Mouse (Mus musculus) gastrocnemius, postnatal 10 days (tissue): Measurements from ENCODE around the gene Morn1. TPM values are rescaled to one million over a fixed set of nuclear protein-coding genes. Genes with fewer than 3 reads are reported as not detected.

Experiments used
- DNase-seq: peaks from one replicate; pipeline ENCODE4 v3.0.0; 2021; ENCODE audit warnings: mixed read lengths
- total RNA-seq, 2 experiments: library from RNA; stranded (reverse); gene quantifications; 2 replicates each; pipeline ENCODE4 v1.2.3; 2021

Morn1 gene
- total RNA-seq, 2 experiments from 2014 or later = 2.6 to 4.3 TPM

GRCm38 (mm10) chr4:155162433-155163319 is 76.3 kb downstream of the Morn1 start:
- no peak for DNase-seq

DNA sequence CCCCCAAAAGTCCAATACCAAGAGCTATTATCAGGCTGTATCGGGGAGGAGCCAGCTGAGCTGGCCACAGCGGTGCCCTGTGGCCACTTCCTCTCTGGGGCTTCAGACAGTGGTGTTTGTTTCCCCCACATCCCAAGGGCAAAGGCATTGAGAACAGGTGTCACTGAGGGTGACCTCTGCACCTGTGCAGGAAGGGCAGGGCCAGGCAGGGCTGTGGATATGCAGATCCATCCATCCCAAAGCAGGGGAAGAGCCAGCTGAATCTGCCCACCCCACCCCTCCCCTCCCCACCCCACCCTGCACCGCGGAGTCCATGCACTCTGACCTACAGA is 76.9 kb downstream of the Morn1 start:
- DNase-seq = no peak

DNA sequence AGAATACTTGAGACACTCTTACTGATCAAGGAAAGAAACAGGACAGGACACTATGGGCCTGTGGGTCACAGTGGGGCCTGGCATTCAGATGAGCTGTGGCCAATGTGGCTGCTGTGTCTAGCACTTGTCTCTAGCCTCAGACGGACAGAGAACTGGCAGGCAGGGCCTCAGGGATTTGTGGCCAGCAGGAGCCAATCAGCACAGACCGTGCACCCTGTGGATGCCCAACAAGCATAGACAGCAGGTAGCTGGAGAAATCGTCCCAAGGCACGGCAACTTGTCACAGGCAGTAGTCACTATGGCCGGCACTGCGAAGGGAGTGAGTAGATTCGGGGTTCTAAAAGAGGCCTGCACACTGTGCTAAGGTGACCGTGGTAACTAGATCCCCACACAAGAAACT is 77.3 kb downstream of the Morn1 start:
- no peak for DNase-seq

DNA sequence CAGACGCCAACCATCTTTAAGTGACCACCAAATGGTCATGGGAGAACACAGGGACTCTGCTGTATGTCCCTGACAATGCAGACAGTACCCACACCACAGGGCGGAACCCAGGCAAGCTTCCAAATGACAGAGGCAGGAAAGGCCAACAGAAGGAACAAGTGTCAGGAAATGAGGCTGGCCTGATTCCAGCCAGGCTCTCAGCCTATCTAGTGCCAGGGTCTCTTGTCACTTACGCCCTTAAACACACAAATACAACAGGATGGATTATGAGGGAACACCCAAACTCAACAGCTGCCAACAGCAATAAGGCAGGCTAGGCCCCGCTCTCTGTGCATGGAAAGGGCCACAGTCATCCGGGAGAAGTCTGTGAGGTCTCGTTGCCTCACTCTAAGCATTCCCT is 78.2 kb downstream of the Morn1 start:
- peak; percentile 62 for DNase-seq

- no peak for DNase-seq
These were observed 79.5 kb downstream of the Morn1 start for GRCm38 (mm10) chr4:155165861-155166260.

GRCm38 (mm10) chr4:155168835-155169252 is 82.5 kb downstream of the Morn1 start:
- no peak for DNase-seq

- DNase-seq = no peak
These were observed 84.3 kb downstream of the Morn1 start for GRCm38 (mm10) chr4:155170614-155171212.

- DNase-seq = no peak
These were observed 85.7 kb downstream of the Morn1 start for GRCm38 (mm10) chr4:155171961-155172533.

GRCm38 (mm10) chr4:155172909-155173821 is 86.8 kb downstream of the Morn1 start:
- peak; percentile 94 for DNase-seq

- DNase-seq = no peak
These were observed 87.7 kb downstream of the Morn1 start for GRCm38 (mm10) chr4:155173822-155174785.

- no peak for DNase-seq
These were observed 89.8 kb downstream of the Morn1 start for GRCm38 (mm10) chr4:155176210-155176609.

DNA sequence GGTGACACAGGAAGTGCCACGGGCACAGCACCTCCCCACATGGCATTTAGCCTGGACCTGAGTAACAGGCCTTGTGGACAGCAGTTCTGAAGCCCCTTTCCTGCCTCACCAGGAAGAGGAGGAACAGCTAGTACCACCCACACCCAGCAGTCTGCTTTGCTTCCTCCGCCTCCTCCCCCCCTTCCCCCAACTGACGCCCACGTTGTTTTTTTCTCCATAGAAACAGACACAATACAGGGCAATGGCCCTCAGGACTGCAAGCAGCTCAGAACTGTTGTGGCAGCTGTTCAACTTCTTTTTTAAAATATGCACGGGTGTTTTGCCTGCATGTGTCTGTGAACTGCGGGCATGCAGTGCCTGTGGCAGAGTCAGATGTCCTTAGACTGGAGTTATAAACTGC is 91.9 kb downstream of the Morn1 start:
- no peak for DNase-seq

DNA sequence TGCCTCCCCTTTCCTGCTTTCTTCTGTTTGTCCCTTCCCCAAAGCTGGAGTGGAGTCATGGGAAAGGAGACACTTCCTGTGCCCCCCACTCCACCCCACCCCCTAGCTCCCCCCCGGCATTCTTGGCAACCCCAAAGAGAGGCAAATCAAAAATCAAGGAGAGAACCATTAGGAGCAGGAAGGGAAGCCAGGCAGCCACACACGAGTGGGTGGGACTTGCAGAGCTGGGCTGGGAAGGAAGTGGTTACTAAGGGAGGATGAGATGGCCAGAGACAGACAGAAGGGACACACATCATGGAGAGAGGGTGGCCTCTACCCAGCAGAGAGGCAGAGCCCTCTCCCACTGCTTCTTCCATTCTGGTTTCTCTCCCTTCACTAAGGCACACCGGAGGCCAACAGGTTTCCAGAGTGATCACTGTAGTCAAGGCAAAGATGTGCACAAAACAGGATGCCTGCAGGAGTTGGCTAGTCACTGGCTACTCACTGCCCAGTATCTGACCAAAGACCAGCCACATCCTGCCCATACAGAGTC is 92.7 kb downstream of the Morn1 start:
- DNase-seq = no peak

DNA sequence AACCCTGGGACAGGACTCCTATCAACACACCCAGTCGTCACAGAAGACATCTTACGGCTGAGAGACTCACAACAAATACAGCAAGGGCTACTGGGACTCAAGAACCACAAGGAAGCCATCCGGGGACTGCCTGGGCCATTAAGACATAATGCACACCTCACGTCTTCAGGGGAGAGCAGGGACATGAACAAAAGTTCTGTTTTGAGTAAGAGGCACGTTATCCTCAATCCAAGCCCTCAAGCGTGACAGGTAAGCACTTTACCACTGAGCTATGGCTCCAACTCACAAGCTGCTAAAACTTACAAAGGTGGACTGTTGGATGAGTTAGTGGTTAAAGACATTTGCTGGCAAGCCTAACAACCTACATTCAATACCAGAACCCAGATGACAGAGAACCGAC is 96.8 kb downstream of the Morn1 start:
- DNase-seq = no peak

DNA sequence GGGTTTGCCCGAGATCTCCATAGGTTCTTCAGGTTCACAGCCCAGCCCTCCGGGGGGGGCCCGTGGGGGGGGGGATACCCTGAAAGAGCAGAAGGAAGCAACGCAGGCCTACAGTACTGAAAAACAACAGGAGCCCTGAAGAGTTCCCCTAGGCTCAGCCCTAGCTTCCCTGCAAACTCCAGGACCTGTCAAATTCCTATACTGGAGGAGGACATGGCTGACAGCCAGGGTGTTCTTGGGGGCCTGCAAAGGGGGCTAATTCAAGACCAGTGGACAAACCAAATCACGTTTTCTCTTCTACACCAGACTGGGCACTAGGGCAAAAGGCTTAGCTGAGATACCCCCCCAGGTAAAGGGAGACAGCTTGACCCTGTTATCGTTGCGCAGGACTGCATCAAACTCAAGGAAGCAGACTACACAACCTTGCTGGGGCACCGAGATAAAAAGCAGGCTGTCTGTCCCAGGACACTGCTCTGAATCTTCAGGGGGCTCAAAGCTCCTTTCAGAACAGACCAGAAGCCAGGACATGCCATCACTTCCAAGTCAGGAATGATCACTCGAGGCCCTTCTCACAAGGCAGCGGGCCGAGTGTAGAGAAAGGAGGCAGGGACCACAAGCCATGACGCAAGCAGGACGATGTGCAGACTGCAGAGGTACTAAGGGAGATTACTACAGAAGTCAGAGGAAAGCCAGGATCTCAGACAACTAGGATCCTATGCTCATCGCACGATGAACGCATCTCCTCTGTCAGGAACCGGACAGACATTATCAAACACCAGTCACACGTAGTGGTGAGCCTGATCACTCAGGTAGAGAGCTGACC is 98.1 kb downstream of the Morn1 start:
- DNase-seq = no peak

GRCm38 (mm10) chr4:155185845-155186244 is 99.5 kb downstream of the Morn1 start:
- no peak for DNase-seq

GRCm38 (mm10) chr4:155187192-155187674 is 100.9 kb downstream of the Morn1 start:
- no peak for DNase-seq

DNA sequence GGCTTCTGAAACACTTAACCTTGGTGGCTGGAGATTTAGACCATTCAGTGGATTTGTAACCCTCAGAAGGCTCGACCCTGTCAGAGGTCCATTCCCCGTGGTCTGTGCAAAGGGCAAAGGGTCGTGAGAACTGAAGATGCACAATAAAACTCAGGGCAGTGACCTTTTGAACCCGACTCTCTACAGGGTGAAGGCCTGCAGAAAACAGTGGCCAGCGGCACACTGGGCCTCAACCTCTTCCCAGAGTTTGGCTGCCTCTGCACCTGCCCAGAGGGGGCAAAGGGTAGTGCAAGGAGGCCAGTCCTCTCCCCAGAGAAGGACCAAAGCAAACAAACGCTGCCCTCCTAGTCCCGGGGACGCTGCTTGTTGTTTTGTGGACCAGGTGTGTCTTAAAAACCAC is 102.0 kb downstream of the Morn1 start:
- DNase-seq = no peak

- DNase-seq = no peak
These were observed 102.4 kb downstream of the Morn1 start for GRCm38 (mm10) chr4:155188803-155189202.

DNA sequence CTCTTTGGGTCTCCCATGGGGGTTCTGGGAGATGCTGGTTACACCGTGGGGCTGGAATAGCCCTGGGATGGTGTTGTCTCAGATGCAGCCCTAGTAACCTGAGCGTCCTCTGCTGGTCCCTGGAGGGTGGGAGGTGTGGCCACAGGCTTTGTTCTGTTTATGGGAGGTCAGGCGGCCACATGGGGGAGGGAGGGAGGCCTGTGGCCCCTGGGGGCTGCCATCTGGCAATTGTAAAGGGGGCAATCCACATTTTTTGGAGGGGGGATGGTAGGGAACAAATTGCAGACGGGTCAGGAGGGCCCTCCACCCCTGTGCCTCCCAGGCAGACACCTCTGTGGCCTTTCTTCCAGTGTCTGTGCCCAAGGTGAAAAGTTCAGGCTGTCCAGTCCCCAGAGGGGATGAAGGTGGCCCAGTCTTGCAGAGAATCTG is 103.3 kb downstream of the Morn1 start:
- DNase-seq = no peak
